Mouse (Mus musculus) stomach, postnatal 0 days (tissue): ENCODE data around the gene Krt12.
A peak's percentile ranks its signal among the peaks of the same experiment; 100 is the strongest.

ENCODE experiments used
- CTCF ChIP-seq: IDR thresholded peaks from 2 replicates; pipeline ENCODE4 v1.5.1; 2016; ENCODE audit warnings: antibody characterized with exemption, low read depth, mild to moderate bottlenecking, moderate library complexity
- EP300 ChIP-seq: optimal IDR thresholded peaks from 2 replicates; pipeline ENCODE3; 2016; ENCODE audit warnings: antibody characterized with exemption

GRCm38 (mm10) chr11:99464836-99465235, 42.8 kb upstream of the Krt12 start:
- TF ChIP-seq CTCF (peak; percentile 86), EP300 (no peak)
